Mouse (Mus musculus) E14TG2a.4 (cell line): ENCODE data around the gene Olfr275.

Source experiments
- CTCF ChIP-seq: conservative IDR thresholded peaks from 2 replicates; pipeline ENCODE4 v1.5.1; 2014; ENCODE audit warnings: low read length
- POU5F1 ChIP-seq: IDR thresholded peaks from 2 replicates; pipeline ENCODE4 v1.6.1; 2014; ENCODE audit warnings: low read length, borderline replicate concordance

- TF ChIP-seq CTCF, result no peak
- TF ChIP-seq POU5F1, result no peak
These were observed 7.0 kb downstream of the Olfr275 start for GRCm38 (mm10) chr4:52821375-52821774.
